Mouse (Mus musculus): ENCODE measurements around the gene Chpf2.

Gene Chpf2

GRCm38 (mm10) chr5:24591796-24592470, 5.4 kb downstream of the Chpf2 start:
- DNase-seq = peak; percentile 50

- no peak for DNase-seq
Observed at GRCm38 (mm10) chr5:24592471-24593160, 6.1 kb downstream of the Chpf2 start.

- no peak for DNase-seq
Observed at GRCm38 (mm10) chr5:24593230-24593629, 6.7 kb downstream of the Chpf2 start.

GRCm38 (mm10) chr5:24593928-24594327, 7.4 kb downstream of the Chpf2 start:
- no peak for DNase-seq

DNA sequence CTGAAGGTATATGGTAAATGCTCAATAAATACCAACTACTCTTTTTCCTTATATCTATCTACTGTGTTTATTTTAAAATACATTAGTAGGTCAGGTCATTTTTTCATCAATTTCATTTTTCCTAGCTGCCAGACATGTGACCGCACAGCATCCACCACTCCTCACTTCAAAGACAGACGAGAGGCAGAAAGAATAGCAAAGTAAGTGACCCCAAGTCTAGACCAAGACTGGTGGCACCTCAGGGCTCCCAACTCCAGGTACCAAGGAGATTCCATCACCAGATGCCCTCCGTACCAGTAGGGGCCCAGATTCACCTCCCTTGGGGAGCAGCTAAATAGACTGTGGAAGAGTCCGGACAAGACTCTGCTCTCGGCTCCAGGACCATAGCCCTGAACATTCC, 7.8 kb downstream of the Chpf2 start:
- no peak for DNase-seq

DNA sequence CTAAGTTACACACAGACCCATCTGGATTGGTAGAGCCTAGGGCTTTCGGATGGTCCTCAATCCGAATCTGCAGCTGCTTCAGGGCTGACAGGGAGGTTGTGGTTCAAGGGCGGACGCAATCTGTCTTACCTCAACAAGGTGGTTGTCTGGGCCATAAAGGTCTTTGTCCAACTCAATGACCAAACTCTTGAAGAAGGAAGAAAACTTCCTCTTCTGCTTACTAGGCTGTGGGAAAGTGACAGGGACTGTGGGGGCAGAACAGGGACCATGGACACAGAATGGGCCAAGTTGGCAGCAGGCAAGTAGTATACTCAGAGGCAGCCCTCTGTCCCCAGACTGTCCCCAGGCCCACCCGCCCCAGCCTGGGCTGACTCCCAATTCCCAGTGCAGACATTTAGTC, 8.7 kb downstream of the Chpf2 start:
- DNase-seq = no peak

GRCm38 (mm10) chr5:24595786-24596380, 9.3 kb downstream of the Chpf2 start:
- DNase-seq = no peak

DNA sequence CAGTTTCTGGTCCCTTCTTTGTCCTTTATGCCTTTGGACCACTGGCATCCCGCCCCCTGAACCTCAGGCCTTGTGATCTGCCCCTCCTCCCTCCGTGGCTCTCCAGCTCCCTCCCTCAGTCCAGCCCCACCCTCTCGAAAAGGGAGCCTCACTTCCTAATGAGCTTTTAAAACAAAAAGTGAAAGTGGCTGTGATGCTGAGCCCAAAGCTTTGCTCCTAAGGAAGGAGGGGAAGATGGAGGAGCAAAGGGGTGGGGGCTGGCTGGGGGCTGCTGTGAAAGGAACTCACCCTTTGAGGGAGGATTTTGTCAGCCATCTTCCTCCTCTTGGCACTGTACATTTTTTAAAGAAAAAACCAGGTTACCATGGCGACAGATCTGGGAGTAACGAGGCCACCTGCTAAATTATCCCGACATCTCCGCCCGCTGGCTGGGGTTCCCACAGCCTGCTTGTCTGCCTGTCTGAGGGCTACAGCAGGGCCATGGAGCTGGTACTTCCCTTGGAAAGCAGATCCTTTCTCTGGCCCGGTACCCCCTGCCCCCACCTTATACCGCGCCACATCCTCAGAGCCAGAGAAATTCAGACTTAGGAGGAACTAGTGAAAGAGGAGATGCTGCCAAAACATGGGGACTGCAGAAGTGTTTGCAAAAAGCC, 10.1 kb downstream of the Chpf2 start:
- DNase-seq = peak; percentile 18

GRCm38 (mm10) chr5:24597221-24597728, 10.7 kb downstream of the Chpf2 start:
- DNase-seq = peak; percentile 82

- DNase-seq = peak; percentile 25
Observed at GRCm38 (mm10) chr5:24597901-24598569, 11.5 kb downstream of the Chpf2 start.

- DNase-seq = peak; percentile 70
Observed at GRCm38 (mm10) chr5:24598570-24599006, 12.0 kb downstream of the Chpf2 start.

GRCm38 (mm10) chr5:24599137-24599536, 12.6 kb downstream of the Chpf2 start:
- no peak for DNase-seq

GRCm38 (mm10) chr5:24600236-24600635, 13.7 kb downstream of the Chpf2 start:
- DNase-seq = no peak

DNA sequence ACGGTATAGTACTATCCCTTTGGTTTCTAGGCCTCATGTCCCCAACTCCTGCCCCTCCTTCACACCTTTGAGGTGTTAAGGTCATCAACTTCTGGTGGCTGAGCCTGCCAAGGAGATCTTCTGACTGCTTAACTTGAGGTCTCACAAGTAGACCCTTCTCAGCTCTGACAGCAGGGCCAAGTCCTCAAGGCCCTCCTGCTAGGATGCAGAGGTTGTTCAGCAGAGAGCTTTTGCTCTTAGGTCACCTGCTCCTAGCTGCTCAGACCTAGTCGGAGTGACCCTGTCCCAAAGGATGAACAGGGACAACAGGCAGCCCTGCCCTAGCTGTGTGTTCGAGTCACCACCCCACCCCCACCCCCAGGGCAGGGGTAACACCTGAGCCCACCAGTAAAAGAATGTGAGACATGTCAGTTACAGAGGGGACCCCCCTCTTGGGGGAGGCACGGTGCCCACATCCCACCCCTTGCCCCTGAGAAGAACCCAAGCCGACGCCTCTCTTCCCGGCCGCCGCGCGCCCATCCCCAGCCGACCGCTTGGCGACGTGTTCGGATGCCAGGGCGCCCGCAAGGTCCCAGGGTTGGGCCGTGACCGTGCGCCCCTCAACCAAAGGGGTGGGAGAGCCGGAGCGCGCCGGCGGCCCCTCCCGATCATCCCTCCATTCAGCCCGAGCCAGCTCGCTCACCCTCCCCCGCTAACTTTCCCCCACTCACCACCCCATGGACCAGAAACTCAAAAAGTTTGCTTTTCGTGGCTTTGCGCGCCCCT, 14.7 kb downstream of the Chpf2 start:
- no peak for DNase-seq

- DNase-seq = peak; percentile 84
Observed at GRCm38 (mm10) chr5:24601911-24602750, 15.6 kb downstream of the Chpf2 start.

- DNase-seq = peak; percentile 94
Observed at GRCm38 (mm10) chr5:24602751-24603343, 16.3 kb downstream of the Chpf2 start.

DNA sequence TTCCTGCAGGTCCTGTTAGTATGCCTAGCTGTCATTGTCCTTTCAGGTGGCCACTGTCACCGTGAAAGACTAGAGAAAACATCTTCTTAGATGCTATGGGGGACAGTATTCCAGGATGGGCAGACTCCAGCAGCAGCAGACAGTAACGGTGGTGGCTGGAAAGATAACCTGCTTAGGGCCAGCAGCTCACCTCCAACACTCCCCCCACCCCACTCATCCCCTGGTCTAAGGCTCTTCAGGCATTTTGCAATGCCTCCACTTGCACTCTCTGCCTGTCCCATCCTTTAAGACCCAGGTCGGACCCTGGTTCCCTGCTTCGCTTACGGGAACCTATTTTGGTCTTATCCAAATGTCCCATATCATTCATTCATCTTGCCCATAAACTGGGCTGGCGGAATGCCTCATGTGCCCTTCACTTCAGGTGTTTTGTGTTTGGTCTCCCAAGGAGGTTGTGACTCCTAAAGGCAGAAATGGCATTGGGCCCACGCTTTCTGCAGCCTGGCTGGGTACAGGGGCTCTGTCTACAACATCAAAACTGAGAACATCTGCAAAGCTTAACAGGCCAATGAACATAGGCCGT, 17.0 kb downstream of the Chpf2 start:
- DNase-seq = no peak

DNA sequence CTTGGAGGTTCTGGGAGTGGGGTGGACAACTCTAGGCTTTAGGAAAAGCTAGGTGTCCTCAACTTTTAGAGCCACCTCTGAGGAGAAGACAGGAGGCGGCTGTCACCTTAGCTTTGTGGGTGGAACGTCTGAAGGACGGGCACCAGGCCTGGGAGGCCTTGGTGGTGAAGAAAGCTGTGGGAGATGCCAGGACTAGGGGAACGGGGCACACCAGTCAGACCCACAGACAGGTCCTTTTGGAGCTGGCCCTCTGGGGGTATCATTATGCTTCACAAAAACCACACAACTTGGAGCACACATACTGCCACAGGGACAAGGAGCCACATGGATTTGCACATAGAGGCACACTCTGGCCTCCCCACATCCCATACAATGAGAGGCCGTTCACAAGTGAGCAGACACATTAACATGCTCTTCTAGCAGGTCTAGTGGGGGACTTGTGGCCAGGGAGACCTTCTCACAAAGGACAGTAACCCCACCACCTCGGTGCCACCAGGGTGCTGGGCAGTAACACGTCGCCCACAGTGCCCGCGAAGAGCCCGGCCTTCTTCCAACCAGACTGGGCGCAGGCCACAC, 17.6 kb downstream of the Chpf2 start:
- DNase-seq = no peak

- DNase-seq = peak; percentile 91
Observed at GRCm38 (mm10) chr5:24604656-24605100, 18.1 kb downstream of the Chpf2 start.

All from kidney, adult 18-20 months (tissue).